Mouse (Mus musculus): ENCODE results near the gene Dnajc25.
A peak's percentile ranks its signal among the peaks of the same experiment; 100 is the strongest.

The Dnajc25 gene

GRCm38 (mm10) chr4:58994762-58995161 is at the start of gene Dnajc25:
Gene Dnajc25 (plus strand): TSS chr4:58995062.
- no peak for DNase-seq

- no peak for DNase-seq
Observed at GRCm38 (mm10) chr4:58948391-58948790, 46.5 kb upstream of the Dnajc25 start.

GRCm38 (mm10) chr4:58952630-58953029 is 42.2 kb upstream of the Dnajc25 start:
- no peak for DNase-seq

DNA sequence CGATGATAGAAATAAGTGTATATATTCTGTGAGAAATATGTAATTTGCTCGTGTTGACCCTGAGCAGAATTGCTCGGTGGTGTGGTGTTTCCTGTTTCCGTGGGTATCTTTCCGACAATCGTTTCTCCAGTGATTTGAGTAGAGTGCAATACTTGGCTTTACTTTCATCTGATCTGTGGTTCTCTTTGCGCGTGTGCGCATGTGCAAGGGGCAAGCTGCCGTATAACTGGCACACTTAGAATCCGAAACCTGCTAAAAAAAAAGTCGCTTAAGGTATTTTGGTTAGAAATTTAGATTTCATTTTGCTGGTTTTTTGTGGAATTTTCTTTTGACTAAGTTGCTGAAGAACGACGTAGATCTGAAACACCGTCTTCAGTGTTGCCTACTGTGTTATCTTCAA is 33.1 kb upstream of the Dnajc25 start:
- DNase-seq, result no peak

DNA sequence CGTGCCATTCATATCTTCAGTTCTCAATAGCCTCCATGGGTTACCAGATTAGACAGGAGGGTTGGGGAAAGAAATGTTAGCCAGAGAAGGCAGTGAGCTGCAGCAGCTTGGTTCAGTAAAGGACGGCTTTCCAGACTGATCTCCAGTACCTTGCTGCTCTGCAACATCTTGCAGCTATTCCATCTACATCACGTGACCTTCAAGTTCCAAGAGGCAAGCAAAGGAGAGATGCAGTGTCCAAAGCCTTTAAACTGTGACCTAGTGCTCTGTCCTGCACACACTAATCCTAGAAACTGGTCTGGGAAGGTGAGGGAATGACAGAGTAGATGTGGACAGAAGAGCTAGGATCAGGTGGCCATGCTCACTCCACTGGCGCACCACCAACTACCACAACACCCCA is 31.6 kb upstream of the Dnajc25 start:
- DNase-seq, result no peak

- no peak for DNase-seq
Observed at GRCm38 (mm10) chr4:58965136-58965535, 29.7 kb upstream of the Dnajc25 start.

GRCm38 (mm10) chr4:58970678-58971077 is 24.2 kb upstream of the Dnajc25 start:
- no peak for DNase-seq

GRCm38 (mm10) chr4:58975711-58976110 is 19.2 kb upstream of the Dnajc25 start:
- no peak for DNase-seq

- DNase-seq, result no peak
Observed at GRCm38 (mm10) chr4:58981421-58981820, 13.4 kb upstream of the Dnajc25 start.

DNA sequence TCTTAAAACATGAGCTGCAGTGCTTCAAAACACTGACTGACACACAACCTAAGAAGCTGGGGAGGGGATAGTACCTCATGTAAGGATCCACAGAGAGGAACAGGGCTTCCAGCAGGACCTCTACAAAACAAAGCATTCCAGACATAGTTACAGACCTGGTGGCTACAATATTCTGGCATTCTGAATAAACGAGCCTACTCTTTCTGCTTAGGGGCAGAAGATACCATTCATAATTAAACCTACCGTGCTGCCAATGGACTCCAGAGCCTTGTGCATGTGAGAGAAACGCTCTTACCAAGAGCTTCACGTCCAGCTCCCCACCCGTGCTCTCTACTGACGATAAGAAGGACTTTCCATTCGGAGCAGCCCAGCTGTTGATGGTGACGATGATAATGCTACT is 12.1 kb upstream of the Dnajc25 start:
- DNase-seq, result no peak

GRCm38 (mm10) chr4:58985157-58985648 is 9.7 kb upstream of the Dnajc25 start:
- DNase-seq, result peak; percentile 65 to 81

- peak; percentile 68 to 75 for DNase-seq
Observed at GRCm38 (mm10) chr4:58986540-58987190, 8.2 kb upstream of the Dnajc25 start, which contains the start of gene Ptgr1. Gene Ptgr1 (minus strand): TSS chr4:58987119.

DNA sequence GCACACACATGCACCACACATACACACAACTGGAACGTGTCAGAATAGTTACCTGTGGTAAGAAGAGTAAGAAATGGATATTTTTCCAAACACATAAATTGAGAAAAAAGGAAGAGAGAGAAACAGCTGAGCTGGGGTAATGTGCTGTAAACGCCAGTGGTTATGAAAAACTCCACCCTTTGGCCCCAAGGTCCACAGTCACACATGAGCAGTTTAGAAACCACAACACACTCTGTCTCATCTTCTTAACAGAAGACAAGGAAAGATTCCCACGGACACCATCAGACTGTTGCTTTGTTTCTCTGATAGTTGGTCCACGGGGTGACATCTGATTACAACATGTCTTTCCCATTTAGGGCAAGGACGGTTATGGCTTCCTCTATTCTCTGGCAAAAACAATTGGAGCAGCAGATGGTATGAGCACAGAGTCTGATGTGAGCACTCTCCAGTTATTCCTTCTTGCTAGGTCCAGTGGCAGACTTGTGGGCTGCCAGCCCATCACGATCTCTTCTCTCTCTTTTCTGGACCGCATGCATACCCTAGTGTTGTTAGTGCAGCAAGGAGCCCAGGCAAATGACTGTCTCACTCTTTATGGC is 5.5 kb upstream of the Dnajc25 start:
- DNase-seq, result no peak

DNA sequence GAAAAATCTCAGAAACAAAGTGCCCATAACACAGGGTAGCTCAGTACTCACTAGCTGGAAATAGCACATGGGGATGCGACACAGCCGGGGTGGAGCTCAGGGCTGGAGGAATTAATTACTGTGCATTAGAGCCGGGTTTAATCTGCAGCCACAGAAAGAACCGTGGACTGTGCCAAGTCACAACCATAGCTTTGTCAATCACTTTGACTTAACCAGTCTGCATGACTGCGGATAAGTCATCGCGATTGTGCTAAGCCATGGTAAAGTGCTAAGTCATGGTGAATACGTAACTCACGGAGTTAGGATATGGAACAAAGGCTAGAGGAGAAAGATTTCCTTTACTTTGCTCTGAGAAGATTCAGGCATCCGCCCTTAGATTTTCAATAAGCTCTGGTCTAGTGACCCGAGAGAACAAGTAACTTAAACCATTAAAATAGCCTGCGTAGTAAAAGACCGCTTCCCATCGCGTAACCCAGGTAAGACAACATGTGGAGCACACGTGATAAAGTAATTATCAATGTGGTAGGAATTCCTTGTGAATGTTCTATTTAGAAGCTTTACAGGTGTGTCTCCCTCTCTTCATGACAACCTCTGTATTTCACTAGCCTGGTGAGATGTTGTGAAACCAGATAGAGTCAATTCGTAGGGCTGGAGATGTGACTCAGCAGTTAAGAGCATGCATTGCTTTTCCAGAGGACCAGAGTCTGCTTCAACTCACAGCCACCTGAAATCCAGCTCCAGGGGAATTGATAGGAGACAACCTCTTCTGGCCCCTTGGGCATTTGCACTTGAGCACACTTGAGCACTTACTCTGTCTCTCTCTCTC is 4.0 kb upstream of the Dnajc25 start:
- no peak for DNase-seq

DNA sequence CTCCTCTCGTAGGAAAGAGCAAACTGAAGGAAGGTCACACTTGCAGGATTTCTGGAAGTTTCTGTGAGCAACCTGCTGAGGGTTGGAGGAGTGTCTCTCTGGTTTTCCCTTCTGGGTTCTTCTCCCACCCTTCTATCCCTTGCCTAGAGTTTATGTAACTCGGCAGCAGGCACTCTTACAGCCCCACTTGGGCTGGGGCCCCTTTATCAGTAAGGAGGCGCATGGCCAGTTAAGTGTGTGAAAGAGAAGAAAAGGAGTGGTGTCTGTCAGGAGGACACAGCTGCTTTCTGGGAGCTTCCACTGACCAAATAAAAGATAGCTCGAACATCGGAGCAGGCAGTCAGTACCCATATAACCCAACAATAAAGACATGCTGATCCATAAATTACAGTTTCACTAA is 2.7 kb upstream of the Dnajc25 start:
- DNase-seq, result no peak

DNA sequence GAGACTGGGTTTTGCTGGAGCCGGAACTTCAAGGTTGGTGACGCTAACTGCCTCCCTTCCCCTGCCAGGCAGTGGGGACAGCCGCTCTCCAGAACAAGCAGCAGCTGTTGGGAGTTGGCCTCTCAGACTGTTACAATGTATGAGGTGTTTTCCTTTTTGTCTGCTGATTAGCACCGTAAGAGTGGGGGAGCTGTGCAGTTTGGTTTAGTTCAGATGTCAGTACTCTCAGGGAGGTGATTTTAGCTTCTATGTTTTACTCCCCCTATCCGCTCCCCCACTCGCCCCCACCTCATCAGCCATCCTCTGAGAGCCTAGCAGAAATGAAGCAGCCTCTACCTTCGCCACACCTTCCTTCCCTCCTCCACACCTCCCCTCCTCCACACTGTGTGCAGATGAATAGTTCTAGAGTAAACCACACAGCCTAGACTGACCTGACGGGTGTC is 410 bp downstream of the Dnajc25 start:
- no peak for DNase-seq

GRCm38 (mm10) chr4:58997081-58997480 is 2.2 kb downstream of the Dnajc25 start:
- no peak for DNase-seq

GRCm38 (mm10) chr4:58998688-58999087 is 3.8 kb downstream of the Dnajc25 start:
- no peak for DNase-seq

DNA sequence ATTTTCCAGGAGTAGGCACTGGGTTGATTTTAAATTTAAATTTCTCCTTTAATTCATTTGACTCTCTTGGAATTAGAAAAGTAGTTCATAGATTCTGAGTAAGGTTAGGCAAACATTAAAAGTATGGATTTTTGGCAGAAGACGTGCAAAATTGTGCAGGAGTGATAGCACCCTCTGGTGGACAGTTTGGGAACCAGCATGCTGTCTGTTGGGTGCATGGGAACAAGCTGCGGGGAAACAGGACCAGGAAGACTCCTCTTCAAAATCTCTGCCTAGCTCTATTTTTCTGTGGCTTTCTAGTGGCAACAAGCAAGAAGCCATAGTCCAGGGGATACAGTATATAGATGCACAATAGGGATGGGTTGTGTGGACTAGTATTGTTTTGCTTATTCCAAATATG is 4.8 kb downstream of the Dnajc25 start:
- DNase-seq, result peak; percentile 71 to 78

- peak in 1 of 2 experiments; percentile 29 for DNase-seq
Observed at GRCm38 (mm10) chr4:59000614-59001013, 5.8 kb downstream of the Dnajc25 start.

DNA sequence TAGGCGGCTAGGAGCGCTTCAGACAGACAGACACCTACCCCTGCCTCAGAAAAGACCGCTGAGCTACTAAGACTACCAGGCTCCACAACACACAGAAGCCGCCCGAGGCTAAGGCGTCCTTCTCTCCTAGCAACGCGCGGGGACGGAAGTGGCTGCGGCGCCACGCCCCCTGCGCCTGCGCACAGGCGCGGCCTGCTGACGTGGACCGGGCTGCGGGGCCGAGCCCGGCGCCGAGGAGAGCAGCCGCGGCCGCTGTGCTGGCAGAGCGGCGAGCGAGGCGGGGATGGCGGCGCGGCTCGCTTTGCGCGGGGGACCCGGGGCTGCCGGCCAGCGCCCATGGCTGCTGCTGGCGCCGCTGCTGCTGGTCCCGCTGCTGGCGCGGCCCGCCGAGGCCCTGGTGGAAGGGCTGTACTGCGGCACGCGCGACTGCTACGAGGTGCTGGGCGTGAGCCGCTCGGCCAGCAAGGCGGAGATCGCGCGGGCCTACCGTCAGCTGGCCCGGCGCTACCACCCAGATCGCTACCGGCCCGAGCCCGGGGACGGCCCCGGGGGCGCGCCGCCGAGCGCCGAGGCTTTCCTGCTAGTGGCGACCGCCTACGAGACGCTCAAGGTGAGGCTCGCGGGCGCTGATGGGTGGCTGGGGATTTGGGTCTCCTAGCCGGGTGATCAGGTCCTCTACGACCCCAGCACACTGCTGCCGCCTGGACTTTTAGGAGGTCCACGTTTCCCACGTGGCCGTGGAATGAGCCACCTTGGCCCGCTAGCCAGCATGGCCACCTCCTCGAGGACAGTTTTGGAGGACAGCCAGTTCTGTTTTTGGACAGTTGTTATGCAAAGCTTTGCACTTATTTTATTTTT is 8.3 kb downstream of the Dnajc25 start, which contains the start of gene Gm20503:
TSS of gene Gm20503 (plus strand) at position 263 of the 858 bp plus-strand sequence.
- DNase-seq, result peak; percentile 93 to 96

- DNase-seq, result no peak
Observed at GRCm38 (mm10) chr4:59003806-59004200, 8.9 kb downstream of the Dnajc25 start.

DNA sequence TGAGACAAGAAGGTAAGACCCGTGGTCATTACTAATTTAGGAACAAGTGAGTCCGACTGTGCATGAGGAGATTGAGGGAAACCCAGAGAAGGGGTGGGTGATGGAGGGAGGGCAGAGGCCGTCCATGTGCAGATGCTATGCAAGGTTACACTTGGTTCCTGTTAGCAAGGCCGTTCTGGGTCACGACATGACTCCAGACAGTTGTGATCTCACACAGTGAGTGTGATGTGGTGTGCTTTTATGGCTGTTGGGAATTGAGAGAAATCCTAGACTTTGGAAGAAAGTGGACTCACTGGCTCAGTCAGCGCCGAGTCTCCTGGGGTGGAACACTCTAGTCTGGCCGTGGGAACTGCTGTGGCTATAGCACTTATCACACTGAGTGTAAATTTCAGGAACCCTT is 11.3 kb downstream of the Dnajc25 start:
- no peak for DNase-seq
